Mouse (Mus musculus) heart, embryonic 14.5 days (tissue): ENCODE results near the gene Hist1h2bh. TPM values are rescaled to one million over a fixed set of nuclear protein-coding genes. Genes with fewer than 3 reads are reported as not detected.
A peak's percentile ranks its signal among the peaks of the same experiment; 100 is the strongest.
"Not testable (repeated sequence)": the region's sequence is repeated elsewhere in the genome, so short reads cannot be mapped to it uniquely, and the experiment has no call there.

ENCODE experiments used
- ATAC-seq: fragments of 200-750 bp; cut with Nextera tagmentation; 2 replicates; pipeline ENCODE4 v1.8.0; 2017; ENCODE audit warnings: low read depth, moderate TSS enrichment; ENCODE audit not compliant: insufficient number of reproducible peaks, insufficient read depth, low FRiP score
- H3K27ac ChIP-seq, 2 experiments: fragments of 200-500 bp in 1 of 2; fragments of 300-500 bp in 1 of 2; sonication (generic) in 1 of 2; replicated peaks in 1 of 2; 2 replicates each; pipeline ENCODE4 v1.5.1; 2012 to 2014; ENCODE audit warnings: low read depth in 2 of 2, low read length in 2 of 2, control low read depth in 1 of 2, mild to moderate bottlenecking in 1 of 2, mixed read lengths in 1 of 2; ENCODE audit not compliant: control insufficient read depth in 1 of 2, insufficient read depth in 1 of 2
- H3K27me3 ChIP-seq: fragments of 300-500 bp; sonication (generic); 2 replicates; pipeline ENCODE4 v1.6.1; 2014; ENCODE audit warnings: mild to moderate bottlenecking, low read length, control low read depth; ENCODE audit not compliant: control insufficient read depth, insufficient read depth
- H3K36me3 ChIP-seq: fragments of 300-500 bp; sonication (generic); 2 replicates; pipeline ENCODE4 v1.6.1; 2014; ENCODE audit warnings: mild to moderate bottlenecking, control low read depth, low read length, mixed read lengths; ENCODE audit not compliant: control insufficient read depth, insufficient read depth
- H3K4me1 ChIP-seq, 2 experiments: fragments of 200-500 bp in 1 of 2; fragments of 300-500 bp in 1 of 2; sonication (generic) in 1 of 2; 2 replicates each; pipeline ENCODE4 v1.6.1; 2012 to 2014; ENCODE audit warnings: low read length in 2 of 2, control low read depth in 1 of 2, mixed read lengths in 1 of 2; ENCODE audit not compliant: control insufficient read depth in 2 of 2, insufficient read depth in 2 of 2
- H3K4me2 ChIP-seq: fragments of 300-500 bp; sonication (generic); 2 replicates; pipeline ENCODE4 v1.6.1; 2014; ENCODE audit warnings: mild to moderate bottlenecking, low read length
- H3K4me3 ChIP-seq, 2 experiments: fragments of 200-500 bp in 1 of 2; fragments of 300-500 bp in 1 of 2; sonication (generic) in 1 of 2; 2 replicates each; pipeline ENCODE4 v1.5.1; 2012 to 2014; ENCODE audit warnings: low read length in 2 of 2, mild to moderate bottlenecking in 2 of 2, control low read depth in 1 of 2, low read depth in 1 of 2, moderate library complexity in 1 of 2; ENCODE audit not compliant: control insufficient read depth in 1 of 2, insufficient read depth in 1 of 2
- H3K9ac ChIP-seq: fragments of 300-500 bp; sonication (generic); 2 replicates; pipeline ENCODE4 v1.6.1; 2014; ENCODE audit warnings: mild to moderate bottlenecking, low read length
- H3K9me3 ChIP-seq: fragments of 300-500 bp; sonication (generic); 2 replicates; pipeline ENCODE4 v1.6.1; 2016; ENCODE audit warnings: low read length, control low read depth; ENCODE audit not compliant: control insufficient read depth
- WGBS: fragments of 180-500 bp; shearing (Covaris S2); extraction: QIAGEN DNeasy Blood & Tissue Kit; methylation state at CpG from one replicate; pipeline ENCODE4 v1.1.7; 2014; 5-methylcytosine and 5-hydroxymethylcytosine counted together
- polyA plus RNA-seq: library from polyadenylated mRNA; unstranded; fragments of >200 nt; fragmentation: Nextera tagmentation; extraction: Ambion mirVana; gene quantifications from 2 replicates; pipeline ENCODE4 v1.2.1, GENCODE M21; 2014

The Hist1h2bh gene
- polyA plus RNA-seq, 1 experiment from 2014 or later: 0.65 TPM

GRCm38 (mm10) chr13:23573034-23573897 lies 30.1 kb upstream of the Hist1h2bh start:
- peaks cover 3 to 23% of the 10 kb centered on the region in 2 experiments for H3K4me1 ChIP-seq
- H3K27ac ChIP-seq: peak overlapping the region; percentile 95 to 96
- ATAC-seq, H3K27me3 ChIP-seq, H3K9me3 ChIP-seq, H3K36me3 ChIP-seq: not testable (repeated sequence)
- WGBS: 25% methylated on average over 18 of the region's 20 CpGs
- peak overlapping the region; percentile 44 to 47 for H3K4me3 ChIP-seq
- H3K9ac ChIP-seq: peak overlapping the region; percentile 80
- H3K4me2 ChIP-seq: peak overlapping the region; percentile 70

DNA sequence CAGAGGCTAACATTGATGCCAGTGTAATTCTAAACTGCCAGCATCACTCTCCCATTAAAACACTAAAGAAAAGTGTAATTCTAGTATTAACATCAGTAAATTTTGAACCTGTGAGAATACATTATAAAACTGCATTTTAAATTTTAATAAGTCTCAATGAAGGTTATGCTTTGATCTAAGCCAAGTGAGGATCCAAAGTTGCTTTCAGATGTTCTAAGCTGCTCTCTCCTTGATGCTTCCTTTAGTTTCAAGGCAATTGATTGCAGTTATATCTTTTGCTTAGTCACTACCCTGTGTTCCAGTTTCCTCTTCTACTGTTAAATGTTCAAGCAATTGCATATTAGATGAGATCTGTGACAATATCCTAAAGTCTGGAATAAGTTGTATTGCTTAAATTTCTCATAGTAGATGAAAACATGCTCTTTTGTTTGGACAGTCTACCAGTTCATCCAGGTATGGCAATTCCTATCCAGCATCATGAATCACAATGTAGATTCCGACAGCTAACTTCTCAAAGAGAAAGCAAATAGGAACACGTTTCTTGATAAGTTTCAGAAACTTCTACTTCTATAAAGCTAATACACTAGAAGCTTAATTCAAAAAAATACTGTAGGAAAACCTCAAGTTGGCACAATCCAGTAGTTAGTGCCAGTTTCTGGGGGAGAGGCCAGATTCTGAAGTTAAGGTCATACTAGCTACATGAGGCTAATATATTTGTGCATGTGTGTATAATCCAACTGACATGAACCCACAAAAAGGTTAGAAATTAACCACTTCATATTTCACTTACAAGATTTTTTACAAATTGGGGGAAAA lies 29.2 kb upstream of the Hist1h2bh start:
- ATAC-seq: no peak
- WGBS: 46% methylated on average over 2 of the region's 2 CpGs

GRCm38 (mm10) chr13:23571504-23572217 lies 28.5 kb upstream of the Hist1h2bh start:
- Histone ChIP-seq H3K4me1 (peaks cover 3 to 20% of the 10 kb centered on the region in 2 experiments), H3K9ac (peak overlapping the region; percentile 80), H3K4me3 (peak overlapping the region; percentile 44 to 57), H3K27ac (peak overlapping the region; percentile 92 to 96), H3K4me2 (peak overlapping the region; percentile 70)
- ATAC-seq, H3K27me3 ChIP-seq, H3K36me3 ChIP-seq, H3K9me3 ChIP-seq: not testable (repeated sequence)
- 2% methylated on average over 10 of the region's 34 CpGs for WGBS

More for the DNA sequence above, 29.2 kb upstream of the Hist1h2bh start:
- no peaks in the 10 kb centered on the region for H3K36me3 ChIP-seq
- H3K27ac ChIP-seq: peak overlapping the region in 1 of 2 experiments; percentile 96; a peak in 2 of 4 replicates
- H3K9ac ChIP-seq: peak overlapping the region; percentile 80
- peak overlapping the region; percentile 70 for H3K4me2 ChIP-seq
- H3K9me3 ChIP-seq: no peaks in the 10 kb centered on the region
- H3K4me1 ChIP-seq: peaks cover 3 to 23% of the 10 kb centered on the region in 2 experiments
- H3K4me3 ChIP-seq: peak overlapping the region in 1 of 2 experiments; percentile 44; a peak in 2 of 4 replicates
- no peaks in the 10 kb centered on the region for H3K27me3 ChIP-seq

DNA sequence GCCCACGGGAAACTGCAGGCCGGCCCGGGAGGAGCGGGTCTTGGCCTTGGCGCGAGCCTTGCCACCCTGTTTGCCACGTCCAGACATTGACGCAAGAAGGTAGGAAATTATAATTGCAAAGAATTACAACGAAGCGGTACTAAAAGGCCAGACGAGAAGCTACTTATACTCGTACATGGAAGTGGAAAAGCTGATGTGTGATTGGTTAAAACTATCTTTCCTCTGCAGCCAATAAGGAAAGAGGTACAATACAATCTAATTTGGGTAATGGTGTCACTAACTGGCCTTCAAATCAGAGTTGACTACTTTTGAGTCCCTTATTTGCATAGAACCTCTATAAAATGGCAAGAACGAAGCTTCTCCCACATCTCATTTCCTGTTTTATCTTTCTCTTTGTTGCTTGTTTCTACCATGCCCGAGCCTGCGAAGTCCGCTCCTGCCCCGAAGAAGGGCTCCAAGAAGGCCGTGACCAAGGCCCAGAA lies 27.9 kb upstream of the Hist1h2bh start, which contains the start of the genes Hist1h2ae and Hist1h2bg:
Hist1h2ae (minus strand) TSS at position 199 of the 482 bp plus-strand sequence.
Hist1h2bg (plus strand) TSS at position 375 of the 482 bp plus-strand sequence.
- WGBS: under 1% methylated on average over 18 of the region's 18 CpGs
- Histone ChIP-seq H3K4me1 (peaks cover 3 to 14% of the 10 kb centered on the region in 2 experiments), H3K27me3 (no peaks in the 10 kb centered on the region), H3K27ac (peak within 1 kb of the TSS; percentile 95 to 96), H3K9ac (peak within 1 kb of the TSS; percentile 80), H3K4me2 (peak within 1 kb of the TSS; percentile 70), H3K36me3 (no peaks in the 10 kb centered on the region), H3K4me3 (peak within 1 kb of the TSS; percentile 44 to 57), H3K9me3 (no peaks in the 10 kb centered on the region)
- ATAC-seq: peak; percentile 84

DNA sequence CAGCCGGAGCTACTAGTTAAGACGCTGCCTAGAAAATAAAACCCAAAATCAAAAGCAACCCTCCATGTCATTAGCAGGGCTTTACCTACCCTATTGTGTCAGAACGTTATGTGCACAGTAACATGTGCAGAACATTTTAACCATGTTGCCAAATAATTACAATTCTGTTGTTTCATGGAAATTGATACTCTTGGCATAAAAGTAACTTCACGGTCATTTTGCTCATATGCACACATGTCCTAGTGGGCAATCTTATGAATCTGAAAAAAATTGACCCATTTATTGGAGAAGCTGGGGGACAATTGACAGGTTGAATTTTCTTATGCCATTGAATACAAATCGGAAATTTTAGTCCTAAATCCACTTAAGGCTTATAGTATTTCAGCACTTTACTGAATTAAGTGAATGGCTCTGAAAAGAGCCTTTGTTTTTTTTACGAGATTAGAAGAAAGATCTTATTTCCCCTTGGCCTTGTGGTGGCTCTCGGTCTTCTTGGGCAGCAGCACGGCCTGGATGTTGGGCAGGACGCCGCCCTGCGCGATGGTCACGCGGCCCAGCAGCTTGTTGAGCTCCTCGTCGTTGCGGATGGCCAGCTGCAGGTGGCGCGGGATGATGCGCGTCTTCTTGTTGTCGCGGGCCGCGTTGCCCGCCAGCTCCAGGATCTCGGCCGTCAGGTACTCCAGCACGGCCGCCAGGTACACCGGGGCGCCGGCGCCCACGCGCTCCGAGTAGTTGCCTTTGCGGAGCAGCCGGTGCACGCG lies 27.2 kb upstream of the Hist1h2bh start:
- Histone ChIP-seq H3K4me3 (peak overlapping the region; percentile 44 to 57), H3K27ac (peak overlapping the region; percentile 95 to 96), H3K4me2 (peak overlapping the region; percentile 70), H3K9ac (peak overlapping the region; percentile 68), H3K4me1 (peaks cover 3 to 13% of the 10 kb centered on the region in 2 experiments)
- not testable (repeated sequence) for H3K9me3 ChIP-seq, ATAC-seq, H3K27me3 ChIP-seq, H3K36me3 ChIP-seq
- 5% methylated on average over 13 of the region's 41 CpGs for WGBS

GRCm38 (mm10) chr13:23564482-23564881 lies 21.3 kb upstream of the Hist1h2bh start:
- Histone ChIP-seq H3K4me1 (no peaks in the 10 kb centered on the region), H3K27me3 (no peaks in the 10 kb centered on the region), H3K9me3 (no peaks in the 10 kb centered on the region), H3K4me3 (no peak overlapping the region), H3K4me2 (no peak overlapping the region), H3K36me3 (no peaks in the 10 kb centered on the region), H3K27ac (no peak overlapping the region), H3K9ac (no peak overlapping the region)
- WGBS: 89% methylated on average over 2 of the region's 2 CpGs
- no peak for ATAC-seq
